Mouse (Mus musculus) CH12.LX (cell line): Measurements from ENCODE around the gene Cald1. TPM values are rescaled to one million over a fixed set of nuclear protein-coding genes. Genes with fewer than 3 reads are reported as not detected.

ENCODE experiments used
- DNase-seq: peaks from one replicate; pipeline ENCODE4 v3.0.0-alpha.2; 2013; ENCODE audit errors: extremely low read depth
- H3K27ac ChIP-seq: 2 replicates; pipeline ENCODE4 v1.5.1; 2012; ENCODE audit warnings: low read depth, mild to moderate bottlenecking, control low read depth, moderate library complexity; ENCODE audit not compliant: insufficient read depth
- H3K27me3 ChIP-seq: replicated peaks from 2 replicates; pipeline ENCODE3; 2012; ENCODE audit warnings: inconsistent platforms
- H3K36me3 ChIP-seq, 2 experiments: replicated peaks in 1 of 2; 2 replicates each; pipeline versions ENCODE3 to v1.6.1; 2012; ENCODE audit warnings: inconsistent platforms in 1 of 2, low read length in 1 of 2, mild to moderate bottlenecking in 1 of 2, mixed read lengths in 1 of 2, moderate library complexity in 1 of 2; ENCODE audit not compliant: control insufficient read depth in 1 of 2, insufficient read depth in 1 of 2
- H3K4me1 ChIP-seq, 2 experiments: 2 replicates each; pipeline ENCODE4 v1.6.1; 2012; ENCODE audit warnings: inconsistent platforms in 1 of 2, moderate library complexity in 1 of 2; ENCODE audit not compliant: insufficient read depth in 2 of 2, control insufficient read depth in 1 of 2
- H3K4me2 ChIP-seq: 2 replicates; pipeline ENCODE4 v1.6.1; 2012; ENCODE audit warnings: low read depth, mild to moderate bottlenecking, control low read depth; ENCODE audit not compliant: poor library complexity, insufficient read depth, severe bottlenecking
- H3K4me3 ChIP-seq, 3 experiments: fragments of 150-350 bp in 1 of 3; sonication (generic) in 1 of 3; replicated peaks in 1 of 3; 2 replicates each; pipeline versions ENCODE3 to v1.5.1; 2011 to 2012; ENCODE audit warnings: low read depth in 2 of 3, low read length in 2 of 3, mild to moderate bottlenecking in 2 of 3, moderate library complexity in 2 of 3, control low read depth in 1 of 3, improper control_type of control experiment in 1 of 3, inconsistent platforms in 1 of 3, mixed read lengths in 1 of 3; ENCODE audit not compliant: poor library complexity in 1 of 3
- H3K79me2 ChIP-seq: replicated peaks from 2 replicates; pipeline ENCODE4 v1.6.1; 2012; ENCODE audit warnings: mild to moderate bottlenecking, moderate library complexity; ENCODE audit not compliant: control insufficient read depth, poor library complexity, insufficient read depth, severe bottlenecking; ENCODE audit errors: extremely low read depth
- H3K9ac ChIP-seq: 2 replicates; pipeline ENCODE4 v1.6.1; 2012; ENCODE audit warnings: low read depth, mild to moderate bottlenecking, control low read depth, moderate library complexity; ENCODE audit not compliant: insufficient read depth
- H3K9me3 ChIP-seq: replicated peaks from 2 replicates; pipeline ENCODE3; 2012; ENCODE audit warnings: low read length, inconsistent platforms, mixed read lengths
- CHD1 ChIP-seq: IDR thresholded peaks from 2 replicates; pipeline ENCODE4 v1.6.1; 2012; ENCODE audit warnings: low read depth, low read length, improper control_type of control experiment, inconsistent platforms
- CHD2 ChIP-seq: IDR thresholded peaks from 2 replicates; pipeline ENCODE4 v1.6.1; 2011; ENCODE audit warnings: low read length, improper control_type of control experiment
- CTCF ChIP-seq, 2 experiments: IDR thresholded peaks in 1 of 2; conservative IDR thresholded peaks in 1 of 2; 2 replicates each; pipeline ENCODE4 v1.5.1; 2011 to 2012; ENCODE audit warnings: low read depth in 2 of 2, low read length in 2 of 2, improper control_type of control experiment in 1 of 2, inconsistent platforms in 1 of 2, mild to moderate bottlenecking in 1 of 2, moderate library complexity in 1 of 2
- E2F4 ChIP-seq: IDR thresholded peaks from 2 replicates; pipeline ENCODE4 v1.6.1; 2011; ENCODE audit warnings: low read depth, low read length, improper control_type of control experiment; ENCODE audit not compliant: insufficient replicate concordance
- ELF1 ChIP-seq: IDR thresholded peaks from 2 replicates; pipeline ENCODE4 v1.6.1; 2014; ENCODE audit warnings: low read depth, mild to moderate bottlenecking, inconsistent platforms, low read length, improper control_type of control experiment
- GABPA ChIP-seq: IDR thresholded peaks from 2 replicates; pipeline ENCODE4 v1.6.1; 2012; ENCODE audit warnings: low read depth, low read length, improper control_type of control experiment, inconsistent platforms; ENCODE audit not compliant: insufficient replicate concordance
- JUN ChIP-seq: IDR thresholded peaks from 2 replicates; pipeline ENCODE4 v1.6.1; 2011; ENCODE audit warnings: low read depth, mild to moderate bottlenecking, low read length, improper control_type of control experiment, moderate library complexity; ENCODE audit not compliant: insufficient read depth
- JUND ChIP-seq: conservative IDR thresholded peaks from 2 replicates; pipeline ENCODE4 v1.6.1; 2011; ENCODE audit warnings: low read depth, low read length, improper control_type of control experiment
- KAT2A ChIP-seq: IDR thresholded peaks from 2 replicates; pipeline ENCODE4 v1.6.1; 2012; ENCODE audit warnings: low read length, improper control_type of control experiment, inconsistent platforms; ENCODE audit not compliant: insufficient replicate concordance
- MAFK ChIP-seq: IDR thresholded peaks from 2 replicates; pipeline ENCODE4 v1.6.1; 2011; ENCODE audit warnings: low read length, improper control_type of control experiment; ENCODE audit not compliant: insufficient replicate concordance
- MAZ ChIP-seq: IDR thresholded peaks from 2 replicates; pipeline ENCODE4 v1.6.1; 2012; ENCODE audit warnings: low read depth, mild to moderate bottlenecking, inconsistent platforms, low read length, improper control_type of control experiment, moderate library complexity
- MEF2A ChIP-seq: IDR thresholded peaks from 2 replicates; pipeline ENCODE4 v1.6.1; 2014; ENCODE audit warnings: low read depth, mild to moderate bottlenecking, inconsistent platforms, low read length, improper control_type of control experiment, borderline replicate concordance
- MXI1 ChIP-seq: IDR thresholded peaks from 2 replicates; pipeline ENCODE4 v1.6.1; 2011; ENCODE audit warnings: mild to moderate bottlenecking, low read depth, low read length, improper control_type of control experiment
- NELFE ChIP-seq: IDR thresholded peaks from 2 replicates; pipeline ENCODE4 v1.6.1; 2011; ENCODE audit warnings: low read depth, low read length, improper control_type of control experiment
- PAX5 ChIP-seq: IDR thresholded peaks from 2 replicates; pipeline ENCODE4 v1.6.1; 2012; ENCODE audit warnings: low read length, inconsistent platforms, mixed read lengths
- POLR2A ChIP-seq: IDR thresholded peaks from 2 replicates; pipeline ENCODE4 v1.6.1; 2011; ENCODE audit warnings: low read depth, mild to moderate bottlenecking, improper control_type of control experiment, low read length
- POLR2AphosphoS2 ChIP-seq: IDR thresholded peaks from 2 replicates; pipeline ENCODE4 v1.6.1; 2011; ENCODE audit warnings: low read depth, low read length, improper control_type of control experiment
- RAD21 ChIP-seq: IDR thresholded peaks from 2 replicates; pipeline ENCODE4 v1.6.1; 2011; ENCODE audit warnings: low read depth, mild to moderate bottlenecking, low read length, improper control_type of control experiment, moderate library complexity
- RCOR1 ChIP-seq: conservative IDR thresholded peaks from 2 replicates; pipeline ENCODE4 v1.6.1; 2012; ENCODE audit warnings: low read depth, mild to moderate bottlenecking, inconsistent platforms, low read length, improper control_type of control experiment
- SMC3 ChIP-seq: IDR thresholded peaks from 2 replicates; pipeline ENCODE4 v1.6.1; 2011; ENCODE audit warnings: low read depth, low read length, improper control_type of control experiment
- UBTF ChIP-seq: IDR thresholded peaks from 2 replicates; pipeline ENCODE4 v1.6.1; 2012; ENCODE audit warnings: low read depth, mild to moderate bottlenecking, inconsistent platforms, low read length, improper control_type of control experiment, moderate library complexity
- USF1 ChIP-seq: IDR thresholded peaks from 2 replicates; pipeline ENCODE4 v1.6.1; 2014; ENCODE audit warnings: low read depth, mild to moderate bottlenecking, inconsistent platforms, low read length, improper control_type of control experiment
- USF2 ChIP-seq: conservative IDR thresholded peaks from 2 replicates; pipeline ENCODE4 v1.6.1; 2011; ENCODE audit warnings: low read depth, low read length, improper control_type of control experiment
- ZC3H11A ChIP-seq: IDR thresholded peaks from 2 replicates; pipeline ENCODE4 v1.6.1; 2012; ENCODE audit warnings: low read depth, mild to moderate bottlenecking, inconsistent platforms, low read length, improper control_type of control experiment
- ZKSCAN1 ChIP-seq: IDR thresholded peaks from 2 replicates; pipeline ENCODE4 v1.6.1; 2012; ENCODE audit warnings: low read depth, inconsistent platforms, low read length, improper control_type of control experiment, borderline replicate concordance
- ZMIZ1 ChIP-seq: IDR thresholded peaks from 2 replicates; pipeline ENCODE4 v1.6.1; 2012; ENCODE audit warnings: low read depth, mild to moderate bottlenecking, inconsistent platforms, low read length, improper control_type of control experiment
- dilution Hi-C: fragments of 300-500 bp; cut with MboI; formaldehyde crosslinking; loops from 2 replicates; pipeline ENCODE4 v1.14.3; 2020; ENCODE audit warnings: low sequenced_read_pairs; ENCODE audit not compliant: extremely low pct_unique_long_range_greater_than_20kb, extremely low pct_ligation_motif_present
- in situ Hi-C: fragments of 300-500 bp; cut with MboI; formaldehyde crosslinking; loops from 3 replicates; pipeline ENCODE4 v1.14.3; 2019; ENCODE audit warnings: low sequenced_read_pairs, low pct_ligation_motif_present, low pct_unique_long_range_greater_than_20kb, mixed read lengths
- polyA plus RNA-seq: library from polyadenylated mRNA; unstranded; fragments of >175 nt; gene quantifications from 2 replicates; pipeline ENCODE4 v1.2.1, GENCODE M21; 2012; ENCODE audit warnings: low read depth; ENCODE audit not compliant: insufficient read length
- total RNA-seq, 2 experiments: library from RNA; depleted of rRNA; stranded (reverse); fragments of 300-350 nt in 1 of 2; fragments of >200 nt in 1 of 2; gene quantifications; 2 replicates each; pipeline ENCODE4 v1.2.3; 2012 to 2014

Gene Cald1
- total and polyA plus RNA-seq, 3 experiments: 0.55 to 4.0 (median 1.1) TPM

- dilution Hi-C loops: no loop called here
- Histone ChIP-seq H3K36me3 (no peaks in the 10 kb centered on the region), H3K4me1 (no peaks in the 10 kb centered on the region), H3K79me2 (no peaks in the 10 kb centered on the region), H3K27ac (no peak overlapping the region), H3K27me3 (no peaks in the 10 kb centered on the region), H3K4me3 (no peak overlapping the region), H3K9me3 (no peaks in the 10 kb centered on the region), H3K9ac (no peak overlapping the region), H3K4me2 (no peak overlapping the region)
- in situ Hi-C loops: no loop called here
- peak; percentile 57 for DNase-seq
- TF ChIP-seq MXI1 (no peak), MAFK (no peak), UBTF (no peak), KAT2A (no peak), USF2 (no peak), SMC3 (peak; percentile 84), RAD21 (peak; percentile 83), ZC3H11A (peak; percentile 40; the same call in 1 of the 2 replicates), USF1 (no peak), JUN (no peak), POLR2A (no peak), CHD1 (no peak), ZKSCAN1 (no peak), MEF2A (no peak), NELFE (no peak), E2F4 (no peak), CTCF (conservative IDR thresholded peaks at IDR 0.05 in 1 of 2, IDR thresholded peaks at IDR 0.05 in 1 of 2; ENCODE audit: low read depth in 2 of 2, low read length in 2 of 2) (peak; percentile 45 to 83), POLR2AphosphoS2 (no peak), GABPA (no peak), RCOR1 (no peak), MAZ (no peak), ZMIZ1 (no peak), JUND (no peak)
Observed at GRCm38 (mm10) chr6:34760023-34760422, 161.7 kb downstream of the Cald1 start.

- H3K4me2 ChIP-seq: no peak overlapping the region
- no peaks in the 10 kb centered on the region for H3K9me3 ChIP-seq
- DNase-seq: no peak
- H3K27ac ChIP-seq: no peak overlapping the region
- in situ Hi-C loops: no loop called here
- no peaks in the 10 kb centered on the region for H3K4me1 ChIP-seq
- no peak overlapping the region for H3K4me3 ChIP-seq
- no peak overlapping the region for H3K9ac ChIP-seq
- H3K27me3 ChIP-seq: no peaks in the 10 kb centered on the region
- no peaks in the 10 kb centered on the region for H3K79me2 ChIP-seq
- TF ChIP-seq E2F4 (no peak), CHD1 (no peak), CHD2 (no peak), PAX5 (no peak), ELF1 (no peak)
- TF ChIP-seq, all 38 proteins: peak for 0
- dilution Hi-C loops: no loop called here
- no peaks in the 10 kb centered on the region for H3K36me3 ChIP-seq
Observed at GRCm38 (mm10) chr6:34765721-34766120, 167.4 kb downstream of the Cald1 start.
